Mouse (Mus musculus): Measurements from ENCODE around the gene Brd4.
"Not testable (repeated sequence)": the region's sequence is repeated elsewhere in the genome, so short reads cannot be mapped to it uniquely, and the experiment has no call there.

The Brd4 gene

GRCm38 (mm10) chr17:32229256-32229655 is 55.3 kb downstream of the Brd4 start:
- no peak for DNase-seq (ENCODE audit: low spot score)

- no peak for DNase-seq (ENCODE audit: low spot score)
Observed at GRCm38 (mm10) chr17:32220873-32221272, 63.6 kb downstream of the Brd4 start.

- DNase-seq (ENCODE audit: low spot score), result not testable (repeated sequence)
Observed at GRCm38 (mm10) chr17:32215587-32215986, 68.9 kb downstream of the Brd4 start.

- DNase-seq (ENCODE audit: low spot score), result not testable (repeated sequence)
Observed at GRCm38 (mm10) chr17:32211554-32211953, 73.0 kb downstream of the Brd4 start.

- DNase-seq (ENCODE audit: low spot score), result peak; percentile 32
Observed at GRCm38 (mm10) chr17:32209752-32210151, 74.8 kb downstream of the Brd4 start.

- DNase-seq (ENCODE audit: low spot score), result no peak
Observed at GRCm38 (mm10) chr17:32209144-32209543, 75.4 kb downstream of the Brd4 start.

- DNase-seq (ENCODE audit: low spot score), result no peak
Observed at GRCm38 (mm10) chr17:32207586-32208245, 76.8 kb downstream of the Brd4 start.

- DNase-seq (ENCODE audit: low spot score), result no peak
Observed at GRCm38 (mm10) chr17:32205345-32205744, 79.2 kb downstream of the Brd4 start.

- no peak for DNase-seq (ENCODE audit: low spot score)
Observed at GRCm38 (mm10) chr17:32202972-32203371, 81.5 kb downstream of the Brd4 start.

- no peak for DNase-seq (ENCODE audit: low spot score)
Observed at GRCm38 (mm10) chr17:32201086-32201485, 83.4 kb downstream of the Brd4 start.

- no peak for DNase-seq (ENCODE audit: low spot score)
Observed at GRCm38 (mm10) chr17:32199796-32200195, 84.7 kb downstream of the Brd4 start.

GRCm38 (mm10) chr17:32197156-32197555 is 87.4 kb downstream of the Brd4 start:
- no peak for DNase-seq (ENCODE audit: low spot score)

GRCm38 (mm10) chr17:32195725-32196124 is 88.8 kb downstream of the Brd4 start:
- no peak for DNase-seq (ENCODE audit: low spot score)

GRCm38 (mm10) chr17:32193010-32193409 is 91.5 kb downstream of the Brd4 start:
- no peak for DNase-seq (ENCODE audit: low spot score)

- DNase-seq (ENCODE audit: low spot score), result no peak
Observed at GRCm38 (mm10) chr17:32189850-32190249, 94.7 kb downstream of the Brd4 start.

GRCm38 (mm10) chr17:32188863-32189636 is 95.5 kb downstream of the Brd4 start, which contains the start of gene Ephx3:
Gene Ephx3 (minus strand): TSS chr17:32189549.
- no peak for DNase-seq (ENCODE audit: low spot score)

- DNase-seq (ENCODE audit: low spot score), result no peak
Observed at GRCm38 (mm10) chr17:32183017-32183416, 101.5 kb downstream of the Brd4 start.

- no peak for DNase-seq (ENCODE audit: low spot score)
Observed at GRCm38 (mm10) chr17:32179621-32180491, 104.7 kb downstream of the Brd4 start.

- no peak for DNase-seq (ENCODE audit: low spot score)
Observed at GRCm38 (mm10) chr17:32176919-32177318, 107.6 kb downstream of the Brd4 start.

GRCm38 (mm10) chr17:32173166-32173565 is 111.4 kb downstream of the Brd4 start:
- no peak for DNase-seq (ENCODE audit: low spot score)

GRCm38 (mm10) chr17:32172485-32172884 is 112.0 kb downstream of the Brd4 start:
- no peak for DNase-seq (ENCODE audit: low spot score)

GRCm38 (mm10) chr17:32169518-32170225 is 114.8 kb downstream of the Brd4 start:
- no peak for DNase-seq (ENCODE audit: low spot score)

Data from ovary, postnatal 10 days (tissue).